Mouse (Mus musculus) kidney, postnatal 36 days (tissue): Measurements from ENCODE around the gene Prg4.

Experiments used
- DNase-seq, 2 experiments: peaks; one replicate each; pipeline ENCODE4 v3.0.0; 2021 to 2022; ENCODE audit warnings: mixed read lengths in 2 of 2

Prg4 gene

DNA sequence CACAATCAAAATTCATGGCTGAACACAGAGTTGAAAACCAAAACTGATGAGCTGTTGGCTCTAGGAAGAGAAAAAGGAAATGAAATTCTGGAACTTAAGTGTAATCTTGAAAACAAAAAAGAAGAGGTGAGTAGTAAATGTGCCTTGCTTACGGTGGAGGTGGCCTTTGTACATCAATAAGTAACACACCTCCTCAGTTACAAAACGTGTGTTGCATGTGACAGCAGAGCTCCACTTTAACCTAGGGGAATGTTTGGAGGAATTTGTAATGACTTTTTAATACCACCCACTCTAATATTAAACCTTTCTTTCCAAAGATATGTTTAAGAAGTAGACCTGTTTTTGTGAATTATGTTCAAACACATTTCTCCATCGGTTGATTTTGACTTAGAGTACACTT is 62.1 kb downstream of the Prg4 start:
- no peak for DNase-seq
